Mouse (Mus musculus): ENCODE measurements around the gene Peak1.

GRCm38 (mm10) chr9:56165377-56165776, 252.5 kb downstream of the Peak1 start, which contains the start of gene Tspan3:
- TF ChIP-seq POLR2A (IDR thresholded peaks at IDR 0.05; ENCODE audit: low read depth, low read length) (no peak), ZC3H11A (IDR thresholded peaks at IDR 0.05; ENCODE audit: low read depth, low read length) (no peak)

Measured in CH12.LX (cell line).